Mouse (Mus musculus) cortical plate, adult 2 months (tissue): ENCODE results near the gene Slc7a11. TPM values are rescaled to one million over a fixed set of nuclear protein-coding genes. Genes with fewer than 3 reads are reported as not detected.

ENCODE experiments used
- H3K27ac ChIP-seq: fragments of 200-500 bp; 2 replicates; pipeline ENCODE4 v1.5.1; 2012; ENCODE audit warnings: low read length, control low read depth, inconsistent platforms; ENCODE audit not compliant: insufficient read depth
- H3K4me1 ChIP-seq: fragments of 200-500 bp; 2 replicates; pipeline ENCODE4 v1.6.1; 2011; ENCODE audit warnings: low read length; ENCODE audit not compliant: control insufficient read depth, insufficient read depth
- H3K4me3 ChIP-seq: fragments of 200-500 bp; 2 replicates; pipeline ENCODE4 v1.5.1; 2011; ENCODE audit warnings: mild to moderate bottlenecking, low read length, control low read depth; ENCODE audit not compliant: insufficient read depth
- CTCF ChIP-seq: fragments of 200-500 bp; IDR thresholded peaks from 2 replicates; pipeline ENCODE4 v1.5.1; 2011; ENCODE audit warnings: mild to moderate bottlenecking, control low read depth, low read length; ENCODE audit not compliant: insufficient read depth; ENCODE audit errors: extremely low read depth
- POLR2A ChIP-seq: fragments of 200-500 bp; IDR thresholded peaks from 2 replicates; pipeline ENCODE4 v1.6.1; 2011; ENCODE audit warnings: mild to moderate bottlenecking, low read length, control low read depth; ENCODE audit not compliant: insufficient read depth; ENCODE audit errors: extremely low read depth
- polyA plus RNA-seq: library from polyadenylated mRNA; depleted of rRNA; stranded (reverse); fragments of >200 nt; gene quantifications from 2 replicates; pipeline ENCODE4 v1.2.3, GENCODE M21; 2012

Gene Slc7a11
- polyA plus RNA-seq, 1 experiment: 18.1 TPM

- Histone ChIP-seq H3K4me1 (no peaks in the 10 kb centered on the region), H3K4me3 (no peak overlapping the region), H3K27ac (no peak overlapping the region)
- TF ChIP-seq POLR2A: no peak
- no peak for TF ChIP-seq CTCF
Measured at GRCm38 (mm10) chr3:50249598-50250300, 193.7 kb downstream of the Slc7a11 start.

- Histone ChIP-seq H3K4me1 (no peaks in the 10 kb centered on the region), H3K27ac (no peak overlapping the region), H3K4me3 (no peak overlapping the region)
- no peak for TF ChIP-seq POLR2A
- TF ChIP-seq CTCF: no peak
Measured at GRCm38 (mm10) chr3:50235990-50236389, 207.4 kb downstream of the Slc7a11 start.

- Histone ChIP-seq H3K4me1 (no peaks in the 10 kb centered on the region), H3K27ac (no peak overlapping the region), H3K4me3 (no peak overlapping the region)
- no peak for TF ChIP-seq POLR2A
- TF ChIP-seq CTCF: no peak
Measured at GRCm38 (mm10) chr3:50233144-50233543, 210.3 kb downstream of the Slc7a11 start.

DNA sequence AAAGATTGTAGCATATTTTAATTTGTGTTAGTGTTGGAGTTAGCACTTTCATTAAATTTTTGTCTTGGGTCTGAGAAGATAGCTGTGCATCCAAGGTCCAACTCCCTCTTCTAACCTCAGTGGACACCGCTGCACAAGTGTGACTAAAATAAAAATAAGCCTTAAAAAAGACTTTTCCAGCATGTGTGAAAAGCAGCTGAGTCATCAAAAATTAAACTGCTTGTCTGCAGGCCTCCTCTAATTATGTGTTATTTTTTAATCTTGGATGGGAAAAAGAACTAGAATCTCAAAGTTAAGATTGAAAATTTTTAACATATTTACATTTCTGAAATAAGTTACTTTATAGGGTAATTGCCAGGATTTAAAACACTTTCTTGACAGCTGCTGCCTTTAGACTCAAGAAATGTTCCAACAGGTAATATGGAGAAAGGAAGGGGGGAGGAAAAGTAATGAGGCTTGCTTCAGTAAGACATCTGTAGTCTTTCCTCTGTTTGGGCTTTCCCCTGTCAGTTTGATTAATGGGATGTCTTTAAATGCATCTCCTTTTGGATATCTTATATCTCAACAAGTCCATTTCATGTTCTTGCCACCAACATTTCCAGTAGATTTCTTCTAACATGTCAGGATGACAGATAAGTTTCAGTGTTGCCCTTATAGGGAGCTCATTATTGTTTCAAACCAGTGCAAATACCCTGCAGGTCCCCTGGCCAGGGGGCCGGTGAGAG lies 218.9 kb downstream of the Slc7a11 start:
- Histone ChIP-seq H3K4me1 (no peaks in the 10 kb centered on the region), H3K4me3 (no peak overlapping the region), H3K27ac (no peak overlapping the region)
- TF ChIP-seq POLR2A (no peak), CTCF (no peak)

DNA sequence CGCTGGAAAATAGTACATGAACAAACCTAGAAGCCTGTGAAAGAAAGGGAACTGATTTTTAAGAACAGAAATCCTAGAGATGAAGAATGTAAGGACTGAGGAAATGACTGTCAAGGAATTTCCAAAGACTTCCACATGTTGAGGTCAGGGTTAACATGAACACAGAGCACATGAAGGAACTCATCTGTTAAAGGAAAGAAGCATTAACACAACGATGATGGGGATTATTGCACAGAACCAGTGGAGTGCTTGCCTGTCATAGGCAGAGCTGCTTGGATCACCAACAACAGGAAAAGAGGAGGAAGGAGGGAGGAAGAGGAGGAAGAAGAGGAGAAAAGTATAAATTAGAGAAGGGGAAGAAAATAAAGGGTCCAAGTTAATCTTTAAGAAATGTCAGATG lies 223.0 kb downstream of the Slc7a11 start:
- TF ChIP-seq POLR2A (no peak), CTCF (no peak)

GRCm38 (mm10) chr3:50186369-50186768 lies 257.0 kb downstream of the Slc7a11 start:
- H3K4me3 ChIP-seq: no peak overlapping the region
- TF ChIP-seq CTCF (no peak), POLR2A (no peak)
- H3K27ac ChIP-seq: no peak overlapping the region
- no peaks in the 10 kb centered on the region for H3K4me1 ChIP-seq

More for the DNA sequence above, 223.0 kb downstream of the Slc7a11 start:
- Histone ChIP-seq H3K4me3 (no peak overlapping the region), H3K4me1 (no peaks in the 10 kb centered on the region), H3K27ac (no peak overlapping the region)

DNA sequence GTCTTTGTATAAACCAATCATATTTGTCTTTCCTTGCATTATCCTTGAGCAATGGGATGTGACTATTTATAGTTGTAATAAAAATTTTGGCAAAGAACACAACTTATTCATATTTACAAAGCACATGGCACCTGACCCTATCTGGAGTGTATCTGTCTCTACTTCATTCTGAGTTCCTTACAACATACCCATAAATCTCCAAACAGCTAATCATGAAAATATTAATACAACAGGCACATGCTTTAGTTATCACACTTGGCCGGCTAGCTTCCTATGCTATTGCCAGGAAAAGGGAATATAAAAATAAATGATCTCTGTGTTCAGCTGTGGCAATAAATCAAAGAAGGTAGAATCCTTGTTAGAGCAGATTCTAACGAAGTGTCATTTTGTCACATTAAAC lies 257.5 kb downstream of the Slc7a11 start:
- Histone ChIP-seq H3K27ac (no peak overlapping the region), H3K4me3 (no peak overlapping the region), H3K4me1 (no peaks in the 10 kb centered on the region)
- TF ChIP-seq CTCF (no peak), POLR2A (no peak)

DNA sequence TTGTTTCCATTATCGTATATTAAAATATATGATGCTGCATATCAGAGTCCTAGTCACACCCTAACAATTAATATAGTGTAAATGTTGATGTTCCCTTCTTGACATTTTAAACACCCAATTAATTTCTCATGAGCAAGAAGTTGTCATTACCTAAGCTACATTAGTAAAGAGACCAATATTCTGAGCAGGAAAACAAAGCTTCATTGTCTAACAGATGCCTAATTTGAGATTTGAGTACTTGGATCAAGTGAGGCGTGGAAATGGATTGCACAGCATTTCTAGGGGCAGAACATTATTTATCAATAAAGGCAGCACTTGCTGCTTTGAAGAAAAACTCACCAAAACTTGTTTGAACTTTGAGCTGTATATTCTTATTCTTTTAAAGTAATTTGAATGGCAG lies 282.7 kb downstream of the Slc7a11 start:
- H3K4me1 ChIP-seq: no peaks in the 10 kb centered on the region

GRCm38 (mm10) chr3:50144144-50144543 lies 299.3 kb downstream of the Slc7a11 start:
- H3K4me1 ChIP-seq: no peaks in the 10 kb centered on the region
- no peak overlapping the region for H3K4me3 ChIP-seq
- TF ChIP-seq CTCF: no peak
- no peak for TF ChIP-seq POLR2A
- no peak overlapping the region for H3K27ac ChIP-seq

More for the DNA sequence above, 282.7 kb downstream of the Slc7a11 start:
- Histone ChIP-seq H3K4me3 (no peak overlapping the region), H3K27ac (no peak overlapping the region)
- TF ChIP-seq CTCF (no peak), POLR2A (no peak)

DNA sequence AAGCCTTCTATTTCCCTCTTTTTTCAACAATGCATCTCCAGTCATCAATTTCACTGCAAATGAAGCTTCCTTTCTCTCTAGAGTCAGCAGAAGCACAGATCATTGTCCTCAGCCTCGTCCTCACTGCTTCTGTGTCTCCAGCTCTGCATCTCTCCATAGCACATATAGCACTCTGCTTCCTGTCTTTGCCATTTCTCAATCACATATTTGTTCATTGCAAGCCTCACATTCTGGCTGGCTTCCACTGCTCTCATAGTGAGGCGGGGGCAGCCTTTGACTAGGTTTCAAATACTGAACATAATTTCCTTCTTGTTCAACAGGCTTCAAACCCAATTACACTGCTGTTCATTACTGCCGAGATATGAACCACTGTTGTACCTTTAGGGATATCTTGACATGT lies 305.1 kb downstream of the Slc7a11 start:
- no peaks in the 10 kb centered on the region for H3K4me1 ChIP-seq
- no peak for TF ChIP-seq CTCF
- TF ChIP-seq POLR2A: no peak
- no peak overlapping the region for H3K27ac ChIP-seq
- no peak overlapping the region for H3K4me3 ChIP-seq
